Mouse (Mus musculus) hindbrain, postnatal 0 days (tissue): ENCODE data around the gene Acvr1b. TPM values are rescaled to one million over a fixed set of nuclear protein-coding genes. Genes with fewer than 3 reads are reported as not detected.

Experiments used
- ATAC-seq: fragments of 200-750 bp; cut with Nextera tagmentation; 2 replicates; pipeline ENCODE4 v1.8.0; 2017; ENCODE audit warnings: mild to moderate bottlenecking, moderate TSS enrichment, moderate library complexity
- DNase-seq: peaks from one replicate; pipeline ENCODE4 v3.0.0-alpha.2; 2015; ENCODE audit warnings: low spot score
- H3K27ac ChIP-seq: fragments of 300-500 bp; sonication (generic); 2 replicates; pipeline ENCODE4 v1.5.1; 2014; ENCODE audit warnings: mild to moderate bottlenecking
- H3K27me3 ChIP-seq: fragments of 300-500 bp; sonication (generic); 2 replicates; pipeline ENCODE4 v1.6.1; 2014; ENCODE audit warnings: low read length, mixed read lengths; ENCODE audit not compliant: insufficient read depth
- H3K36me3 ChIP-seq: fragments of 300-500 bp; sonication (generic); 2 replicates; pipeline ENCODE4 v1.6.1; 2014; ENCODE audit warnings: low read length, mixed read lengths; ENCODE audit not compliant: insufficient read depth
- H3K4me1 ChIP-seq: fragments of 300-500 bp; sonication (generic); 2 replicates; pipeline ENCODE4 v1.6.1; 2014; ENCODE audit warnings: antibody characterized with exemption, low read length, mixed read lengths; ENCODE audit not compliant: insufficient read depth
- H3K4me2 ChIP-seq: fragments of 300-500 bp; sonication (generic); 2 replicates; pipeline ENCODE4 v1.6.1; 2014; ENCODE audit warnings: low read depth, mild to moderate bottlenecking, low read length, moderate library complexity, mixed read lengths
- H3K4me3 ChIP-seq: fragments of 300-500 bp; sonication (generic); 2 replicates; pipeline ENCODE4 v1.5.1; 2014; ENCODE audit warnings: low read length
- H3K9ac ChIP-seq: fragments of 300-500 bp; sonication (generic); replicated peaks from 2 replicates; pipeline ENCODE4 v1.6.1; 2014; ENCODE audit warnings: mild to moderate bottlenecking, low read length, moderate library complexity, mixed read lengths
- H3K9me3 ChIP-seq: fragments of 300-500 bp; sonication (generic); 2 replicates; pipeline ENCODE4 v1.6.1; 2016; ENCODE audit warnings: low read length, mixed read lengths
- CTCF ChIP-seq: IDR thresholded peaks from 2 replicates; pipeline ENCODE4 v1.5.1; 2016; ENCODE audit warnings: antibody characterized with exemption, control low read depth, low read depth
- WGBS: fragments of 180-500 bp; shearing (Covaris S2); extraction: QIAGEN DNeasy Blood & Tissue Kit; methylation state at CpG from one replicate; pipeline ENCODE4 v1.1.7; 2014; 5-methylcytosine and 5-hydroxymethylcytosine counted together
- polyA plus RNA-seq: library from polyadenylated mRNA; unstranded; fragments of >200 nt; fragmentation: Nextera tagmentation; extraction: Ambion mirVana; gene quantifications from 2 replicates; pipeline ENCODE4 v1.2.1, GENCODE M21; 2015
- total RNA-seq: library from RNA; depleted of rRNA; stranded (reverse); fragments of >200 nt; gene quantifications from 2 replicates; pipeline ENCODE4 v1.2.3, GENCODE M21; 2014

Acvr1b gene
- total and polyA plus RNA-seq, 2 experiments from 2014 or later = 14.6 to 74.5 TPM

- Histone ChIP-seq H3K4me3 (no peak overlapping the region), H3K27me3 (peaks cover 8% of the 10 kb centered on the region), H3K9me3 (no peaks in the 10 kb centered on the region), H3K4me1 (peaks cover 4% of the 10 kb centered on the region), H3K9ac (no peak overlapping the region), H3K4me2 (peak overlapping the region; percentile 2; the same call in 1 of the 2 replicates), H3K36me3 (no peaks in the 10 kb centered on the region), H3K27ac (no peak overlapping the region)
- DNase-seq = no peak
- WGBS = 31% methylated on average over 6 of the region's 6 CpGs
- no peak for TF ChIP-seq CTCF
- no peak for ATAC-seq
Observed at GRCm38 (mm10) chr15:101132041-101132440, 41.8 kb upstream of the Acvr1b start.

- no peak overlapping the region for H3K4me2 ChIP-seq
- ATAC-seq (no peak), DNase-seq (no peak)
- peak overlapping the region; percentile 45; the same call in 1 of the 2 replicates for H3K27ac ChIP-seq
- H3K4me3 ChIP-seq = no peak overlapping the region
- H3K27me3 ChIP-seq = peaks cover 8% of the 10 kb centered on the region
- 80% methylated on average over 6 of the region's 6 CpGs for WGBS
- no peak overlapping the region for H3K9ac ChIP-seq
- TF ChIP-seq CTCF = no peak
- H3K36me3 ChIP-seq = no peaks in the 10 kb centered on the region
- H3K9me3 ChIP-seq = no peaks in the 10 kb centered on the region
- peaks cover 4% of the 10 kb centered on the region for H3K4me1 ChIP-seq
Observed at GRCm38 (mm10) chr15:101132761-101133160, 41.1 kb upstream of the Acvr1b start.

- no peak overlapping the region for H3K4me3 ChIP-seq
- H3K27ac ChIP-seq = 0 out of 2 replicates have a peak overlapping the region, but pooled peaks have one; percentile 45
- TF ChIP-seq CTCF = no peak
- no peaks in the 10 kb centered on the region for H3K9me3 ChIP-seq
- H3K36me3 ChIP-seq = no peaks in the 10 kb centered on the region
- H3K27me3 ChIP-seq = peaks cover 8% of the 10 kb centered on the region
- H3K9ac ChIP-seq = no peak overlapping the region
- no peak for DNase-seq
- ATAC-seq = peak; percentile 38; the same call in 1 of the 2 replicates
- peak overlapping the region; percentile 24; the same call in 1 of the 2 replicates for H3K4me2 ChIP-seq
- WGBS = 19% methylated on average over 15 of the region's 15 CpGs
- no peaks in the 10 kb centered on the region for H3K4me1 ChIP-seq
Observed at GRCm38 (mm10) chr15:101133993-101134704, 39.7 kb upstream of the Acvr1b start.

GRCm38 (mm10) chr15:101135405-101135804 lies 38.5 kb upstream of the Acvr1b start:
- DNase-seq (no peak), ATAC-seq (no peak)
- H3K27me3 ChIP-seq = no peaks in the 10 kb centered on the region
- WGBS = 69% methylated on average over 8 of the region's 8 CpGs
- no peaks in the 10 kb centered on the region for H3K36me3 ChIP-seq
- H3K4me1 ChIP-seq = no peaks in the 10 kb centered on the region
- H3K4me2 ChIP-seq = peak overlapping the region; percentile 24
- H3K4me3 ChIP-seq = no peak overlapping the region
- no peak overlapping the region for H3K9ac ChIP-seq
- H3K9me3 ChIP-seq = no peaks in the 10 kb centered on the region
- TF ChIP-seq CTCF = no peak
- H3K27ac ChIP-seq = no peak overlapping the region

- Histone ChIP-seq H3K27me3 (no peaks in the 10 kb centered on the region), H3K4me2 (no peak overlapping the region), H3K9me3 (no peaks in the 10 kb centered on the region), H3K27ac (no peak overlapping the region), H3K4me1 (no peaks in the 10 kb centered on the region), H3K4me3 (no peak overlapping the region), H3K9ac (no peak overlapping the region), H3K36me3 (no peaks in the 10 kb centered on the region)
- DNase-seq (no peak), ATAC-seq (no peak)
- no peak for TF ChIP-seq CTCF
- 75% methylated on average over 11 of the region's 11 CpGs for whole genome bisulfite sequencing
Observed at GRCm38 (mm10) chr15:101137455-101137854, 36.4 kb upstream of the Acvr1b start.

GRCm38 (mm10) chr15:101138675-101139074 lies 35.2 kb upstream of the Acvr1b start:
- Histone ChIP-seq H3K27me3 (no peaks in the 10 kb centered on the region), H3K27ac (no peak overlapping the region), H3K9me3 (no peaks in the 10 kb centered on the region), H3K4me1 (0 out of 2 replicates have a peak, but pooled peaks cover 6% of the 10 kb centered on the region), H3K4me2 (no peak overlapping the region), H3K4me3 (no peak overlapping the region), H3K9ac (no peak overlapping the region), H3K36me3 (no peaks in the 10 kb centered on the region)
- DNase-seq = no peak
- 82% methylated on average over 3 of the region's 3 CpGs for WGBS
- no peak for ATAC-seq
- TF ChIP-seq CTCF = no peak

GRCm38 (mm10) chr15:101139885-101140284 lies 34.0 kb upstream of the Acvr1b start:
- Histone ChIP-seq H3K9me3 (no peaks in the 10 kb centered on the region), H3K4me1 (0 out of 2 replicates have a peak, but pooled peaks cover 6% of the 10 kb centered on the region), H3K9ac (no peak overlapping the region), H3K27me3 (no peaks in the 10 kb centered on the region), H3K27ac (no peak overlapping the region), H3K4me3 (no peak overlapping the region), H3K4me2 (no peak overlapping the region), H3K36me3 (no peaks in the 10 kb centered on the region)
- DNase-seq (peak; percentile 53), ATAC-seq (no peak)
- 20% methylated on average over 12 of the region's 12 CpGs for WGBS
- no peak for TF ChIP-seq CTCF
